Mouse (Mus musculus): Measurements from ENCODE around the gene Ly6g6c. TPM values are rescaled to one million over a fixed set of nuclear protein-coding genes. Genes with fewer than 3 reads are reported as not detected.

Ly6g6c gene
- polyA plus RNA-seq (2014; fragmentation: Nextera tagmentation; extraction: Ambion mirVana), result 0.38 TPM in 1 of 2 replicates, not detected in the other

GRCm38 (mm10) chr17:35064951-35065947 lies at the start of gene Ly6g6c:
TSS of gene Ly6g6c (plus strand) at chr17:35065388.
- DNase-seq (peak; percentile 86), ATAC-seq (ENCODE audit: insufficient read depth) (peak; percentile 70)
- H3K9me3 ChIP-seq (ENCODE audit: low read depth, low read length), result no peaks in the 10 kb centered on the region
- peak within 1 kb of the TSS; percentile 28 for H3K4me3 ChIP-seq (ENCODE audit: low read depth, low read length)
- peaks cover 28% of the 10 kb centered on the region for H3K36me3 ChIP-seq (ENCODE audit: insufficient read depth)
- peak within 1 kb of the TSS; percentile 17 for H3K9ac ChIP-seq
- peaks cover 8% of the 10 kb centered on the region for H3K4me1 ChIP-seq (ENCODE audit: insufficient read depth)
- peak within 1 kb of the TSS; percentile 62 for H3K4me2 ChIP-seq
- H3K27me3 ChIP-seq (ENCODE audit: insufficient read depth, low read length), result peaks cover 17% of the 10 kb centered on the region
- H3K27ac ChIP-seq (ENCODE audit: low read depth), result peak within 1 kb of the TSS; percentile 88
- 1% methylated on average over 48 of the region's 48 CpGs for WGBS
- TF ChIP-seq CTCF (IDR thresholded peaks at IDR 0.05; ENCODE audit: low read depth), result no peak

- H3K36me3 ChIP-seq (ENCODE audit: insufficient read depth), result peaks cover 62% of the 10 kb centered on the region
- DNase-seq (peak; percentile 57), ATAC-seq (ENCODE audit: insufficient read depth) (no peak)
- no peaks in the 10 kb centered on the region for H3K4me1 ChIP-seq (ENCODE audit: insufficient read depth)
- no peak for TF ChIP-seq CTCF (IDR thresholded peaks at IDR 0.05; ENCODE audit: low read depth)
- no peaks in the 10 kb centered on the region for H3K27me3 ChIP-seq (ENCODE audit: insufficient read depth, low read length)
- no peak within 1 kb of the TSS for H3K4me3 ChIP-seq (ENCODE audit: low read depth, low read length)
- no peak within 1 kb of the TSS for H3K27ac ChIP-seq (ENCODE audit: low read depth)
- H3K9ac ChIP-seq, result no peak within 1 kb of the TSS
- no peak within 1 kb of the TSS for H3K4me2 ChIP-seq
- 62% methylated on average over 12 of the region's 12 CpGs for WGBS
- no peaks in the 10 kb centered on the region for H3K9me3 ChIP-seq (ENCODE audit: low read depth, low read length)
These were observed 48.8 kb upstream of the Ly6g6c start, which contains the start of gene Vwa7 for GRCm38 (mm10) chr17:35016376-35016775. TSS of gene Vwa7 (plus strand) at chr17:35016579.

- no peak for DNase-seq
- no peak for ATAC-seq (ENCODE audit: insufficient read depth)
- H3K9me3 ChIP-seq (ENCODE audit: low read depth, low read length), result no peaks in the 10 kb centered on the region
- H3K4me2 ChIP-seq, result no peak overlapping the region
- no peaks in the 10 kb centered on the region for H3K27me3 ChIP-seq (ENCODE audit: insufficient read depth, low read length)
- H3K27ac ChIP-seq (ENCODE audit: low read depth), result no peak overlapping the region
- no peak overlapping the region for H3K4me3 ChIP-seq (ENCODE audit: low read depth, low read length)
- H3K9ac ChIP-seq, result no peak overlapping the region
- peaks cover 55% of the 10 kb centered on the region for H3K36me3 ChIP-seq (ENCODE audit: insufficient read depth)
- no peak for TF ChIP-seq CTCF (IDR thresholded peaks at IDR 0.05; ENCODE audit: low read depth)
- no peaks in the 10 kb centered on the region for H3K4me1 ChIP-seq (ENCODE audit: insufficient read depth)
- 72% methylated on average over 10 of the region's 10 CpGs for WGBS
These were observed 48.1 kb upstream of the Ly6g6c start for GRCm38 (mm10) chr17:35016791-35017705.

- DNase-seq, result no peak
- no peaks in the 10 kb centered on the region for H3K4me1 ChIP-seq (ENCODE audit: insufficient read depth)
- H3K36me3 ChIP-seq (ENCODE audit: insufficient read depth), result peaks cover 49% of the 10 kb centered on the region
- H3K4me3 ChIP-seq (ENCODE audit: low read depth, low read length), result no peak overlapping the region
- TF ChIP-seq CTCF (IDR thresholded peaks at IDR 0.05; ENCODE audit: low read depth), result no peak
- WGBS, result 66% methylated on average over 14 of the region's 14 CpGs
- no peak overlapping the region for H3K4me2 ChIP-seq
- ATAC-seq (ENCODE audit: insufficient read depth), result no peak
- H3K9ac ChIP-seq, result no peak overlapping the region
- no peak overlapping the region for H3K27ac ChIP-seq (ENCODE audit: low read depth)
- H3K9me3 ChIP-seq (ENCODE audit: low read depth, low read length), result no peaks in the 10 kb centered on the region
- H3K27me3 ChIP-seq (ENCODE audit: insufficient read depth, low read length), result no peaks in the 10 kb centered on the region
These were observed 47.5 kb upstream of the Ly6g6c start for GRCm38 (mm10) chr17:35017706-35018030.

- TF ChIP-seq CTCF (IDR thresholded peaks at IDR 0.05; ENCODE audit: low read depth), result no peak
- H3K4me3 ChIP-seq (ENCODE audit: low read depth, low read length), result no peak overlapping the region
- H3K4me2 ChIP-seq, result no peak overlapping the region
- no peak overlapping the region for H3K27ac ChIP-seq (ENCODE audit: low read depth)
- no peak for ATAC-seq (ENCODE audit: insufficient read depth)
- H3K27me3 ChIP-seq (ENCODE audit: insufficient read depth, low read length), result no peaks in the 10 kb centered on the region
- H3K4me1 ChIP-seq (ENCODE audit: insufficient read depth), result no peaks in the 10 kb centered on the region
- 70% methylated on average over 3 of the region's 3 CpGs for WGBS
- H3K9me3 ChIP-seq (ENCODE audit: low read depth, low read length), result no peaks in the 10 kb centered on the region
- no peak overlapping the region for H3K9ac ChIP-seq
- no peak for DNase-seq
- peaks cover 44% of the 10 kb centered on the region for H3K36me3 ChIP-seq (ENCODE audit: insufficient read depth)
These were observed 47.0 kb upstream of the Ly6g6c start for GRCm38 (mm10) chr17:35018171-35018570.

GRCm38 (mm10) chr17:35019894-35020293 lies 45.3 kb upstream of the Ly6g6c start:
- 68% methylated on average over 11 of the region's 11 CpGs for WGBS
- H3K9ac ChIP-seq, result no peak overlapping the region
- no peaks in the 10 kb centered on the region for H3K27me3 ChIP-seq (ENCODE audit: insufficient read depth, low read length)
- H3K9me3 ChIP-seq (ENCODE audit: low read depth, low read length), result no peaks in the 10 kb centered on the region
- no peak overlapping the region for H3K27ac ChIP-seq (ENCODE audit: low read depth)
- DNase-seq (no peak), ATAC-seq (ENCODE audit: insufficient read depth) (no peak)
- H3K4me1 ChIP-seq (ENCODE audit: insufficient read depth), result no peaks in the 10 kb centered on the region
- no peak for TF ChIP-seq CTCF (IDR thresholded peaks at IDR 0.05; ENCODE audit: low read depth)
- no peak overlapping the region for H3K4me2 ChIP-seq
- H3K36me3 ChIP-seq (ENCODE audit: insufficient read depth), result peaks cover 26% of the 10 kb centered on the region
- no peak overlapping the region for H3K4me3 ChIP-seq (ENCODE audit: low read depth, low read length)

Data from lung, embryonic 14.5 days (tissue).